28 mouse cellular contexts compared by ENCODE assay signal in genomic region chr2:179746491-179746890, GRCm38 (mm10).
DNase-seq lines count a peak whose midpoint lies in the region; ATAC-seq and TF ChIP-seq lines count a peak whose summit lies in the region.
"Had no signal": no experiment of that assay in that cellular context is flagged by ENCODE, and none has a peak within 500 bp of the region (broad histone marks: within the 10 kb centered on the region; RNA-seq: fewer than 3 reads in every experiment).

No protein-coding gene starts in this region.

- ATAC-seq in limb, embryonic 14.5 days (ENCODE audit: low FRiP score, low read depth) = peak; percentile 23; the same call in 1 of the 2 replicates
- peak; percentile 64; the same call in 1 of the 2 replicates for ATAC-seq in lung, embryonic 16.5 days (ENCODE audit: low read depth)
- ATAC-seq in forebrain, embryonic 12.5 days (ENCODE audit: low FRiP score) = no peak
- ATAC-seq: activated CD4-positive, CD25-positive, alpha-beta regulatory T cell, adult 4 months; CD4-positive, CD25-positive, alpha-beta regulatory T cell, adult 4 months; forebrain, embryonic 13.5 days; forebrain, embryonic 15.5 days; forebrain, postnatal 0 days; Patski had no signal

- TF ChIP-seq POLR2A in limb, embryonic 14.5 days (IDR thresholded peaks at IDR 0.05; ENCODE audit: borderline replicate concordance, extremely low read depth, insufficient read depth, insufficient read length) = no peak
- no peak for TF ChIP-seq POLR2A in lung, adult 2 months (IDR thresholded peaks at IDR 0.05; ENCODE audit: borderline replicate concordance, extremely low read depth, low read depth, low read length)

- no peak for TF ChIP-seq CTCF in lung, adult 2 months (IDR thresholded peaks at IDR 0.05; ENCODE audit: insufficient read depth, low read length)

- WGBS in limb, embryonic 14.5 days = 55% methylated on average over 7 of the region's 7 CpGs
- 86% methylated on average over 7 of the region's 7 CpGs for WGBS in limb, embryonic 10.5 days
- 37% methylated on average over 7 of the region's 7 CpGs for WGBS in lung, embryonic 16.5 days
- WGBS in lung, adult 2 months = 55% methylated on average over 7 of the region's 7 CpGs
- WGBS in forebrain, embryonic 12.5 days = 81% methylated on average over 7 of the region's 7 CpGs

- H3K36me3 ChIP-seq in limb, embryonic 14.5 days (ENCODE audit: control insufficient read depth, insufficient read depth, low read length) = no peaks in the 10 kb centered on the region
- H3K36me3 ChIP-seq in limb, embryonic 10.5 days = no peaks in the 10 kb centered on the region
- H3K36me3 ChIP-seq in lung, embryonic 16.5 days (ENCODE audit: control insufficient read depth, insufficient read depth, low read length) = no peaks in the 10 kb centered on the region
- H3K36me3 ChIP-seq in forebrain, embryonic 12.5 days (replicated peaks) = no peaks in the 10 kb centered on the region
- H3K36me3 ChIP-seq: embryonic facial prominence, embryonic 13.5 days; embryonic facial prominence, embryonic 15.5 days; forebrain, embryonic 10.5 days; forebrain, embryonic 15.5 days; G1E had no signal

- no peaks in the 10 kb centered on the region for H3K9me3 ChIP-seq in limb, embryonic 14.5 days (ENCODE audit: control insufficient read depth, low read length)
- no peaks in the 10 kb centered on the region for H3K9me3 ChIP-seq in limb, embryonic 10.5 days (replicated peaks)
- H3K9me3 ChIP-seq in lung, embryonic 16.5 days (ENCODE audit: control insufficient read depth, low read length) = no peaks in the 10 kb centered on the region
- no peaks in the 10 kb centered on the region for H3K9me3 ChIP-seq in forebrain, embryonic 12.5 days
- H3K9me3 ChIP-seq: embryonic facial prominence, embryonic 13.5 days; embryonic facial prominence, embryonic 15.5 days; forebrain, embryonic 10.5 days; forebrain, embryonic 13.5 days; forebrain, embryonic 15.5 days had no signal

- no peaks in the 10 kb centered on the region for H3K27me3 ChIP-seq in limb, embryonic 14.5 days (ENCODE audit: control insufficient read depth, insufficient read depth, low read length)
- no peaks in the 10 kb centered on the region for H3K27me3 ChIP-seq in limb, embryonic 10.5 days (ENCODE audit: low read depth, poor library complexity, severe bottlenecking)
- H3K27me3 ChIP-seq in lung, embryonic 16.5 days (ENCODE audit: control insufficient read depth, insufficient read depth, low read depth, low read length) = peaks cover 4% of the 10 kb centered on the region; the same call in 1 of the 2 replicates
- H3K27me3 ChIP-seq in forebrain, embryonic 12.5 days = no peaks in the 10 kb centered on the region
- H3K27me3 ChIP-seq: forebrain, embryonic 13.5 days; forebrain, embryonic 15.5 days had no signal

- no peak overlapping the region for H3K27ac ChIP-seq in limb, embryonic 14.5 days (replicated peaks; ENCODE audit: low read depth, low read length)
- no peak overlapping the region for H3K27ac ChIP-seq in limb, embryonic 10.5 days
- no peak overlapping the region for H3K27ac ChIP-seq in lung, embryonic 16.5 days (ENCODE audit: low read length)
- H3K27ac ChIP-seq in forebrain, embryonic 12.5 days = no peak overlapping the region
- H3K27ac ChIP-seq: embryonic facial prominence, embryonic 13.5 days; embryonic facial prominence, embryonic 15.5 days; forebrain, embryonic 10.5 days; forebrain, embryonic 13.5 days; forebrain, embryonic 15.5 days had no signal

- H3K4me1 ChIP-seq in limb, embryonic 14.5 days (ENCODE audit: control insufficient read depth, insufficient read depth, low read length) = no peaks in the 10 kb centered on the region
- H3K4me1 ChIP-seq in limb, embryonic 10.5 days = peaks cover 4% of the 10 kb centered on the region; the same call in 1 of the 2 replicates
- H3K4me1 ChIP-seq in lung, embryonic 16.5 days (replicated peaks; ENCODE audit: control insufficient read depth, insufficient read depth, low read length) = no peaks in the 10 kb centered on the region
- no peaks in the 10 kb centered on the region for H3K4me1 ChIP-seq in lung, adult 2 months (ENCODE audit: control insufficient read depth, insufficient read depth, low read length)
- 0 out of 2 replicates have a peak, but pooled peaks cover 3% of the 10 kb centered on the region for H3K4me1 ChIP-seq in forebrain, embryonic 12.5 days
- H3K4me1 ChIP-seq: embryonic facial prominence, embryonic 13.5 days; embryonic facial prominence, embryonic 15.5 days had no signal

- no peak overlapping the region for H3K4me3 ChIP-seq in limb, embryonic 14.5 days (replicated peaks; ENCODE audit: low read length)
- H3K4me3 ChIP-seq in limb, embryonic 10.5 days = no peak overlapping the region
- H3K4me3 ChIP-seq in lung, embryonic 16.5 days (ENCODE audit: low read length) = no peak overlapping the region
- H3K4me3 ChIP-seq in lung, adult 2 months (replicated peaks; ENCODE audit: extremely low read depth, low read depth, low read length) = no peak overlapping the region
- no peak overlapping the region for H3K4me3 ChIP-seq in forebrain, embryonic 12.5 days (replicated peaks)
- H3K4me3 ChIP-seq: embryonic facial prominence, embryonic 13.5 days; embryonic facial prominence, embryonic 15.5 days; erythroblast, embryonic 14.5 days; forebrain, embryonic 10.5 days; forebrain, embryonic 13.5 days; forebrain, embryonic 15.5 days had no signal

- no peak overlapping the region for H3K9ac ChIP-seq in limb, embryonic 14.5 days (ENCODE audit: low read depth, low read length, severe bottlenecking)
- no peak overlapping the region for H3K9ac ChIP-seq in lung, embryonic 16.5 days (ENCODE audit: low read length)
- no peak overlapping the region for H3K9ac ChIP-seq in forebrain, embryonic 12.5 days
- H3K9ac ChIP-seq: embryonic facial prominence, embryonic 13.5 days; embryonic facial prominence, embryonic 15.5 days; forebrain, embryonic 13.5 days; forebrain, embryonic 15.5 days; forebrain, postnatal 0 days had no signal

- peak; percentile 32 for DNase-seq in limb, embryonic 14.5 days (ENCODE audit: low spot score)
- no peak for DNase-seq in limb, embryonic 10.5 days (ENCODE audit: low spot score)
- DNase-seq in lung, adult 2 months = no peak
- DNase-seq in brain, adult 2 months (ENCODE audit: low read depth, low spot score) = peak; percentile 36
- DNase-seq: adrenal gland, adult 8-10 months; adrenal gland, postnatal 14 days; adrenal gland, postnatal 36 days; B cell, adult 2 months; cerebellum, adult 11 months; cerebellum, adult 18-20 months; cerebellum, adult 8-10 months; cerebellum, adult 9-11 months; cerebellum, postnatal 14 days; cerebellum, postnatal 36 days; embryo, embryonic 11 days; forebrain, postnatal 0 days had no signal

- no peak overlapping the region for H3K4me2 ChIP-seq in limb, embryonic 14.5 days (replicated peaks; ENCODE audit: low read depth, low read length, severe bottlenecking)
- no peak overlapping the region for H3K4me2 ChIP-seq in lung, embryonic 16.5 days (ENCODE audit: low read depth, low read length)
- no peak overlapping the region for H3K4me2 ChIP-seq in forebrain, embryonic 12.5 days
- H3K4me2 ChIP-seq: embryonic facial prominence, embryonic 13.5 days; embryonic facial prominence, embryonic 15.5 days; forebrain, embryonic 13.5 days; forebrain, embryonic 15.5 days had no signal

Comparison
In these comparisons a context has a peak if more than half of its experiments do, and no peak if none do; other contexts are left out.
1. DNase-seq: peak in limb, embryonic 14.5 days (single experiment) and brain, adult 2 months (single experiment); none in limb, embryonic 10.5 days (single experiment) and lung, adult 2 months (single experiment).